Mouse (Mus musculus) layer of hippocampus, postnatal 10 days (tissue): Measurements from ENCODE around the gene Uck2. TPM values are rescaled to one million over a fixed set of nuclear protein-coding genes. Genes with fewer than 3 reads are reported as not detected.

Experiments
- DNase-seq, 2 experiments: peaks; one replicate each; pipeline ENCODE4 v3.0.0; 2021; ENCODE audit warnings: low spot score in 2 of 2
- long read RNA-seq: library from polyadenylated mRNA; stranded (forward); transcript quantifications from one replicate; pipeline ENCODE4 v2.0.0, GENCODE M21; 2023
- total RNA-seq, 2 experiments: library from RNA; stranded (reverse); gene quantifications; 2 replicates each; pipeline ENCODE4 v1.2.3; 2021

The Uck2 gene
- total RNA-seq = 10 to 100 TPM; 69.5 to 69.9 TPM
- long read RNA-seq, full-length matches to known transcripts = 11 of 19 reads
- long read RNA-seq, partial matches to known transcripts = 2 of 19 reads
- long read RNA-seq, other reads (novel, unspliced or antisense) = 6 of 19 reads

DNA sequence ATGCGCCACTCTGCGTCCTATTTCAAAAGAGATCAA is at the start of gene Uck2:
TSS of gene Uck2 (minus strand) at position 1 of the 36 bp plus-strand sequence.
- no peak for DNase-seq

DNA sequence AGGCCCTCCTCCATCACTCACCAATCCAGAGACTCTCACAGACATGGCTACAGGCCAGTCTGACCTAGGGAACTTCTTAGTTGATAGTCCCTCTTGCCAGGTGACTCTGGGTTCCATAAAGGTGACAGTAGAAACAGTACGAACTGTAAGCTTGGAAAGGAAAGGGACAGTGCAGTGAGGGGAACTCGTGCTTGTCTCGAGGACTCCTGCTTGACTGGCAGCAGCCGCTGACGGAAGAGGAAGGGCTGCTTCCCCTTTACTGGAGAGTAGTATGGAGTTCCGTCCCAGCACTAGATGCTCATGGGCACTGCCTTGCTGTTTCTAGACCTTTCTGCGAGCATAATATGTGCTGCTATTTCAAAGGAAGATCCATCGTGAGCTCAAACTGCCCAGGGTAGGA is 46.0 kb upstream of the Uck2 start:
- no peak for DNase-seq

DNA sequence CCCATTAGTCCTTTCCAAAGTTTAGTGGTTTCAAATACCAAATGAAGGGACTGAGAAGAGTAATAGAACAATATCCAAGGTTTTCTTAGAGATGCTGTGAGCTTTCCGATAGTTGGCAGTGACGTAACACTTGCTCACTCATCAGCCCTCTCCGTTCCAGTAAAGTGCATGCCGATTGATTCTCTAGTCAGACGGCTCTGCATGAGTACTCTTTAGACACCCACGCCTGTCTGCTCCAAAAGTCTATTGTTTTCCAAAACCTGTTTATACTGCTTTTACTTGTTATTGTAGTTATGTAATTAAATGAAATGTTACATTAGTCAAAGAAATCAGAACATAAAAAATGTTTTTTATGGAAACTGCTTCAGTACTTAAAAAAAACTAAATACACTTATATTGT is 43.7 kb upstream of the Uck2 start:
- no peak for DNase-seq

DNA sequence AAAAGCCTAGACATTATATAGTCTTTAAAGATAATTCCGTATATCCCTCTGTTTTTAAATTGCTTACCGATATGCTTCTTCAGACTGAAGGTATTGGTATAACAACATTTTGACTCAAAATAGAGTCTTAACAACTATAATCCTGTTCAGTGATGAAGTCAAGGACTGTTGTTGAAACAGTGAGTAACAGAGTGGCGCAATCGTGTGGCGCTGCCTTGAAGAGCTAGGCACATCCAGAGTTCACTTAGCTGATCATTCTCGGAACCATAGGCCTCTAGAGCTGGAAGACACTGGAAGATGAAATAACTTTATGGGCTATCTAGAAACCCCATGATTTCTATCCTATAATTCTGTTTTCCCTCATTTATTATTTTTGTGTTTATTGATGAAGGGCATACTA is 36.6 kb upstream of the Uck2 start:
- no peak for DNase-seq

DNA sequence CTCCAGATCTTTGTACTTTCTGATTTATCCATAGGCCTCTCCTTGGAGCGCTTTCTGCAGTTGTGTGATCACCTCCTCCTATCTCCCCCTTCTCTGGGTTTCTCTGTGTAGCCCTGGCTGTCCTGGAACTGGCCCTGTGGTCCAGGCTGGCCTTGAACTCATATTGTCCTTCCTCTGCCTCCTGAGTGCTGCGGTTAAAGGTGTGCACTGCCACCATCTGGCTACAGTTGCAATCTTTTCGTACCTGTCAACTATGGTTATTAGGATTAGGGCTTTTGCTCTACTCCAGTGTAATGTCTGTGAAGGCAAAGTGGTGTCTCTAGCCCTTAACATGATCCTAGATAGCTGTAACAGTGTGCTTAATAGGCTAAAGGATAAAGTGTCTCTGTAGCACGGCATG is 28.1 kb upstream of the Uck2 start:
- no peak for DNase-seq

DNA sequence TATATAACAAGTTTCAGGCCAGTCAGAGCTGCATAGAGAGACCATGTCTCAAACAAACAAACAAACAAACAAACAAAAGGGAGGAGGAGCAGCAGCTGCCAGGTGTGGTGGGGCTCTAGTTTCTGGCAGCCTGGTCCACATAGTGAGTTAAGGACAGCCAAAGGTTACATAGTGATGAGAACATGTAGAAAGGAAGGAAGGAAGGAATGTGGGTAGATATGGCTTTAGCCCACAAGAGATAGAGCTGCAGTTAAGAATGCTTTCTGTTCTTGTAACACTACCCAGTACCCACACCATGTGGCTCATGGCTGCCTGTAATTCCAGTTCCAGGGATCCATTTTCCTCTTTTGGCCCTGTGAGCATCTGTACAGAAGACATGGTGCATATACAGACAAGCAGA is 27.2 kb upstream of the Uck2 start:
- DNase-seq = no peak

DNA sequence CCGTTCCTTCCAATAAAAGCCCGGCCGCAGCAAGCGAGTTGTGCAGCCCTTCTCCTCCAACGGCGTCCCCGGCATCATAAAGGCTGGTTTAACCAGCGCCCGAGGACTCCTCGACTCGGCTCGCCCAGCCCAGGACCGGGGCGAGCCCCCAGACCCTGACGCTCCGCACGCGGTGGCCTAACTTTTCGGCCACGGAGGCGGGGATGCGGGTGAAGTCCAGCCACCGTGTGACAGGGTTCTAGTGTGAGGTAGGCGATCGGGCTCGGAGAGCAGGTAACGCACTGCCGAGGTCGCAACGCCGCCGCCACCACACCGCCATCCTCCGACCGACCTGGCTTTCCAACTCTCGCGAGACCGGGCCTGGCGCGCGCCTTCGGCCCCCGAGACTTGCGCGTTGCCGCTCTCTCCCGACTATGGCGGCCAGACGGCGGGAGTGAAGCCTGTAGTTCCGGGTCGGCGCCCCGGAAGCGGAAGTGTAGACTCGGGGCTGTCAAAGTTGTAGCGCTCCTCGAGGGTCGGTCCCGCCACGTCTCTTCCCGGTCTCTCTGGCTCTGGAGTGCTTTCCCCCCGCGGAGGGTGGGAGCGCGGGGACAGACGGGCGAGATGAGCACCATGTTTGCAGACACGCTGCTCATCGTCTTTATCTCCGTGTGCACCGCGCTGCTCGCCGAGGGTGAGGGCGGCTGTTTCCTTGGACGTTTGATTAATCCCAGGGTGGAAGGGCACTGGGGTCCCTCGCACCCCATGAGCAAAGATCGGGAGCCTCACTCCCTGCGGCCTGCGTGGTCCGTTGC is 23.3 kb upstream of the Uck2 start, which contains the start of gene Tmco1:
TSS of gene Tmco1 (plus strand) at position 118 of the 794 bp plus-strand sequence.
- DNase-seq = peak; percentile 98 to 99

DNA sequence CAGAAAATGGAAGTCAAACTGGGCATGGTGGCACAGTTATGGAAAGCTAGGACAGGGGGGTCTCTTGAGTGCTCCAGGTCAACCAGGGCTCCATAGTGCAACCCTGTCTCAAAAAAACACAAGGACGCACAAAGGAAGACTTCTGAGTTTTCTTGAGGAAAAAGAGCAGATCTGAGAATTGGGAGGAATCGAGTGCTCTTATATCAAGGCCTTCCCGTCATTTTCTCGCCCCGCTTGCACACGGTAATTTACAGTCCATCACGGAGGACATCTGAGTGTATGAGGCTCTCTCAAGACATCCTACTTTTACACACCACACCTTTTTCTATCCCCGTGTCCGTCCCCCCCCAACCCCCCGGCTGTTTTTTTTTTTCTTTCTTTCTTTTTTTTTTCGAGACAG is 22.6 kb upstream of the Uck2 start:
- no peak for DNase-seq

DNA sequence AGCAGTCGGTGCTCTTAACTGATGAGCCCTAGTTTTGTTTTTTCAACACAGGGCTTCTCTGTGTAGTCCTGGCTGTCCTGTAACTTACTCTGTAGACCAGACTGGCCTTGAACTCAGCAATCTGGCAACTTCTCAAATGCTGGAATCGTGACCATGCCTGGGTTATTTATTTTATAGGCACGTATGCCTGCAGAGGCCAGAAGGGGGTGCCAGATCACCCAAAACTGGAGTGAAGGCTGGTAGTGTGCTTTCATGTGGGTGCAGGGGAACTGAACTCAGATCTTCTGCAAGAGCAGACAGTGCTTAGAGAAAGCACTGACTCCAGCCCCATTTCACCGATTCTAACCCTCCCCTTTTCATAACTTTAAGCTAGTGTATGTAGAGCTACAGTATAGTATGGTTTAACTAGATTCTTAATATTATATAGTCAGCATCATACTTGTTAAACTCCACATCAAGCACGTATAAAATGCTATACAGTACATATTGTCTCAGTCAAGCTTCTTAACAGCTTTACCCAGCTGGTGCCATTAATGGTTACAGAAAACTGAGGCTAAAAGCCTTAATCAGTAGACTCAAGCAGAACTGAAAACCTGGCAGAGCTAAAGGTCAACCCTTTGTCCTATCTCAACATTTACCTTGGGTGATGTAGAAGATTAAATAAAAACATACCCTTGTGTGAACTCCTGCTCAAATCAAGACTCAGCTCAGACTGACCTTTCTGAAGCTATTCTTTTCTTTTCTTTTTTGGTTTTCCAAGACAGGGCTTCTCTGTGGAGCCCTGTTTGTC is 21.5 kb upstream of the Uck2 start:
- DNase-seq = peak; percentile 31 to 44

DNA sequence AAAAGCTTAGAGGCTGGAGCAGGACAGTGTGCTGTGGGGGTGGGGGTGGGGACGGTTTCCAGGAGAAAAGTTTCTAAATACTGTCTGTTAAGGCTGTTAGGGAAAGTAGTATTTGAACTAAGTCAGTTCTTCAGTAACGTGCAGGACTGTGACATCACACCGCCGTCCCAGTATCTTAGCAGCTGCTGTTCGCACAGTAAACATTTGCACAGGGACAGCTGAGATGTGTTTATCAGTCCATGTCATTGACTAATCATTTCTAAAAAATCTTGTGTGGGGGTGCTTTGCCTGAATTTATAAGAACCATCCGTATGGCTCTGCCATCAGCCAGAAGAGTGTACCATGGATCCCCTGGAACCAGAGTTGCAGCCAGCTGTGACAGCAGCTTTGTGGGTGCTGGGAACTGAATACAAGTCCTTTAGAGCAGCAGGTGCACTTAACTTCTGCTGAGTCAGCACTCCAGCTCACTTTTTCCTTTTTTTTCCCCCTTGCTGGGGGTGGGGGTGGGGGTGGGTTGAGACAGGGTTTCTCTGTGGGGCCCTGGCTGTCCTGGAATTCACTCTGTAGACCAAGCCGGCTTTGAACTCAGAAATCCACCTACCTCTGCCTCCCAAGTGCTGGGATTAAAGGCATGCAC is 20.5 kb upstream of the Uck2 start:
- DNase-seq = no peak

DNA sequence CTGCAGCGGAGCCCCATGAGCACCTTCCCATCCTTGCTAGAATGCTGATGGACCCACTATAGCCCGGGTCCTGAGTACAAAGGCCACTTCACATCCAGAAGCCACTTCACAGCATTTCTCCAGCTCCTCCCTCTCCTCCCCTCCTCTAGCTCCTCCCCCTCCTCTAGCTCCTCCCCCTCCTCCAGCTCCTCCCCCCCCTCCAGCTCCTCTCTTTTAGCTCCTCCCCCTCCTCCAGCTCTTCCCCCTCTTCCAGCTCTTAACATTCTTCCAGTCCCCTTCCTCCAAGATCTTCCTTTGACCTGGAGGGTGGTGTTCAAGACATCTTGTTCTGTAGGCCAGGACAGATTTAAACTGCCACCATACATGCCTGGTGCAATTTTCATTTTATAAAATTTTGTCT is 15.0 kb upstream of the Uck2 start:
- DNase-seq = no peak

DNA sequence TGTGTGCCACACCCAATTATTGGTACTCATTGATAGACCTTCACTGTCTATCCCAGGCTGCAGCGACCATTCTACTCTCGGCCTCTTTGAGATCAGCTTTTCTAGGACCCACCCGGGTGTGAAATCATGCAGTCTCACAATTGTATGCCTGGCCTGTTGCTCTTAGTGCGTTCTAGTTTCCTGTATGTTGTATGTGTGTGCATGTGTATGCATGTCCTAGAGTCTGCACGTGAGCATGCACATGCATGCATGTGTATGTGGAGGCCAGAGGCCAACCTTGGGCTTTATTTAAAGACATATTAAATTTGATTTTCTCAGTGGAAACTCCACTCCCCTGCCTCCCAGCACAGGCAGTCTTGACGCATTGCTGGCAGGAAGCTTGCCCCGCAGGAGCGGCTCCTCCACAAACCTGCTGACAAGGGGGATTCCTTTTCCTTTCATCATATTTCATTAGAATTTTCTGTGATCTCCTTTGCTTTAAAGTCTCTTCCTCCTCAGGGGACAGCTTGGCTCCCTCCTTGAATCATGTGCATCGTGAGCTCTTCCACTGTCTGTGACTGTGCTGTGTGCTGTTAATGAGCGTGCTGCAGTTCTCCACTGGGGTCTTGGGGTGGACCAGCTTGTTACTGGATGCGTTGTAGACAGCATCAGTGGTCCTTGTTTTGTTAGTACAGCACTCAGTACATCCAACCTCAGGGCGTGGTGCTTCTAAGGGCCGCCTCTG is 10.7 kb upstream of the Uck2 start:
- DNase-seq = no peak

DNA sequence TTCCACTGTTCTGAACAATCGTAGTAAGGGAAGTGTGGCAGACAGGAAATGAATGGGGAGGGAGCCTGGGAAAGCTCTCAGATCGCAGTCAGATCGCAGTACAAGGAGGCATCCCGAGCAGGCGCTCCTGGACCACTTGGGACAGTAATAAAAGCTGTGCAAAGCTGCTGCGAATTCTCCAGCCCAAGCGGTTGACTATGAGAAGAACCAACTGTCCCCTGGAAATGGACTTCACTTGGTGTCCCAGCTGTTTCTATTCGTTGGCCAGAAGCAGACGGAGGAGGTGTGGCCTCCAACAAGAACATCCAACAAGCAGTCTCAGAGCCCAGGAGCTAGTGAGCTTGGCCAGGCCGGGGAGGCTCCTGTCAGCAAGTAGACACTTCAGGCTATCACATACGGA is 7.3 kb upstream of the Uck2 start:
- DNase-seq = no peak

DNA sequence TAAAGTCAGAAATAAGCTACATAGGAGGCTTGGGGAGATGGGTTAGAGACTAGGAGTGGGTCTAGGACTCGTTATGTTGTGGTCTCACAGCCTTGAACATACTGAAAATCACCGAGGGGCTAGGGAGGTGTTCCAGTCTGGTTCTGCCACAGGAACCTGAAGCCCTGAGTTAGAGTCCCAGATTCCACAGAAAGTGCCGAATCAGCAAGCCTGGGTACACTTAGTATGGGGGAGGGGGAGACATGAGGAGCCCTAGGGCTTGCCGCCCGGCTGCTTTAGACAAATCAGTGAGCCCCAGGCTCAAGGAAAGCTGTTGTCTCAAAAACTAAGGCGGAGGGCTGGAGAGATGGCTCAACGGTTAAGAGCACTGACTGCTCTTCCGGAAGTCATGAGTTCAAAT is 6.5 kb upstream of the Uck2 start:
- no peak for DNase-seq

DNA sequence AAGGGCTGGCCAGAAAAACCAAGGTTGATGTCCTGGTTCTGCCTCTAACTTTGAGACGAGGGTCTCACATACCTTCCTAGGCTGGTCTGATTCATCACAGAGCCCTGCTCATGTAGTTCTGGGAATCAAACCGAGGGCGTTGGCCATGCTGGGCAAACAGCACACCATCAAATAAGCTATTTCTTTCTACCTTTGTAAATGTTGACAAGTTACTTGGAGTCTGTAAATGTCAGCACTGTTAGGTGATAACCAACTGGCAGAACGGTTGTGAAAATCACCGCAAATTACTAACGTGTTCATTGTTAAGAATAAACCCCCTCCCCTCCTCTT is 5.1 kb upstream of the Uck2 start:
- no peak for DNase-seq

DNA sequence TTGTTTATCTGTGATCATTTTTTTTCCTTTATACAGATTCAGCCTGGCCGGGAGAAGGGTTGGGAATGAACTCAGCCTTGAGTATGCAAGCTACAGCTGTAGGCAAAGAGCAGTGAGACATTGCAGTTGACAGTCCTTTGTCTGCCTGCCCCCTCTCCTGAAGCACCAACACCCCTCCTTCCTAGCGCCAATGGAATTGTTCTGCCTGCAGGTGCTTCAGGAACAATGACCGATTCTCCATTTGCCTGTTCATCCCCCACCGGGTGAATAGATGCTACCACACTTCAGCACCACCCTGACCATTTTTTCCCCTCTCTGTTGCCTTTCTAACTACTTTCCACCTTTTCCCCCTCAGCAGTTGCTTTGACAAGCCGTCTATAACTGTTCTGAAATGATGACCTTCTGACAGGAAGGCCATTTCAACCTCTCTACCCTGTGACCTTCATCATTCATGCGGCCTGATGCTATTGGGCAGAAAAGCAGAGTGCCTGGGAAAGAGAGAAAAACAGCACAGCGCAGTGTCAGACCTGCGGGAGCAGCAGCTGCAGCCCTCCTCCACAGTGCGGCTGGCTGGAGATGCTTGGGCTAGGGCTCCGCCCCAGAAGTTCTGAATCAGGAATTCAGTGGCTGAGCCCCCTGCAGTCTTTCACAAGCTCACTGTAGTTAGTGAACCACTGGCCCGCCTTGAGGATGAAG is 4.6 kb upstream of the Uck2 start:
- no peak for DNase-seq

DNA sequence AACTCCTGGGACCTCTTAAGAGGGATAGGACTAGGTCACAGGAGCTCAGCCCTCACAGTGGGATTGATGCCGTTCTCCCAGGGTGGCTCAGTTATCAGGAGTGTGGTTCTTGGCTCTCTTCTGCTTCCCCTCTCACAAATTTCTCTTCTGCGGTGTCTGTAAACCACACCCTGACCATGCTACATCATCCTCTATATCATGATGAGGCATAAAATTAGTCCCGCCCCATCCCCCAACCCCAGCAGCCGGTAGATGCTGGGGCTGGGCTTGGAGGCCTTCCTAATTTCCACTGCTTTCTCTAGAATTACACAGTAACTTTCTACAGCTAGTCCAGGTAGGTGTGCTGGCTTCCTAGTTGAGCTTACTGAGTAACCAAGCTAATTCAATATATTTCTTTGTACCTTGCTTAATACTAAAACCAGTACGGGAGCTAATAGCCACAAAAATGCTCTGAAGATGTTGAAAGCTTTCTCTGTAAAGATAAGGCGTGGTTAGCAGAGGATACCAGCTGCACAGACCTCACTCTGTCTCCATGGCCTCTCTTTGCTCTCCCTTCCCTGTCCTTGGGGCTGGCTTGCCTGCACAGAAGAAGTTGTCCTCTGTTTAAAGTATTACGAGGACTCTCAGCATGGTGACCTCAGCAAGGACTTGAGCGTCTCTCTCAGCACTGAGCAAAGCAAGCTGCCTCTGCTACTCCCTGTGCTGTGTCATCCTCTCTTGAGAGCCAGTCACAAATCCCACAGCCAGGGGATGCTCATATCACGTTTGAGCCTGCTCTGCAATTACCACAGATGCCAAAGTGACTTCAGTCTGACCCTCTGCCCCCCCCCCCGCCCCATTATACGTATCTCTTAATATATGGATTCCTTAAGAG is 3.8 kb upstream of the Uck2 start:
- no peak for DNase-seq

DNA sequence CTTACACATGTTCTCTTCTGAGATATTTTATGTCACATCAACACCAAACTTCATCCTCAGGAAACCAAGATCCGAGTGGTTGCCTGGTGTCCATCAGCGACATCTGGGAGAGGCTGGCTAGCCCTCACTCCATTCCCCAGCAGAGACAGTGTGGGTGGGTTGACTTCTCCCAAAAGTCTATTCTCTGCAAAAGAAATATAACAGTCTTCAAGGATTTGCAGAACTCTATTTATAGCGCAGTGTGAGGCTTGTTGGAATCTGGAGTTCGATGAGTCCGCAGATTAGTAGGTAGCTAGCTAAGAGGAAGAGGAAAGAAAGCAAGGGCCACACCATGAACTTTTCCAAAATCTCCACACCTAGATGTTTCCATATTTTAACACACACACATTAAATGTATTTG is 2.0 kb upstream of the Uck2 start:
- DNase-seq = no peak

DNA sequence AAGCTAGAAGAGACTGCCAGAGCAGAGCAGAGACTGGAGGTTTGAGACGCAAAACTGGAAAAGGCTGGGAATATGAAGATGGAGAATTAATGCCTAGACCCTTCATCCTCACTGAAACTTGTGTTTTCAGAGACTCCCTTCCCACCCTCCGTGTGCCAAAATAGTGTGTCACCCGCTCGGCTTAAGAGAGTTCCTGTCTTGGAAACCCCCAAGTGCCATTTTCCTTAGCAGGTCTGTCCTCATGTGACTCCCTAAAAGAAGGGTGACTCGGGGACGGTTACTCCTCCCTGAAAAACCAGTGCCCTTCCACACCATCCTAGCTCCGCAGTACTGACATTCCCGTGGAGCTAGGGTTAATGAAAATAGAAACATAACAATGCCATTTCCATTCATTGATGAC is 236 bp upstream of the Uck2 start:
- no peak for DNase-seq

DNA sequence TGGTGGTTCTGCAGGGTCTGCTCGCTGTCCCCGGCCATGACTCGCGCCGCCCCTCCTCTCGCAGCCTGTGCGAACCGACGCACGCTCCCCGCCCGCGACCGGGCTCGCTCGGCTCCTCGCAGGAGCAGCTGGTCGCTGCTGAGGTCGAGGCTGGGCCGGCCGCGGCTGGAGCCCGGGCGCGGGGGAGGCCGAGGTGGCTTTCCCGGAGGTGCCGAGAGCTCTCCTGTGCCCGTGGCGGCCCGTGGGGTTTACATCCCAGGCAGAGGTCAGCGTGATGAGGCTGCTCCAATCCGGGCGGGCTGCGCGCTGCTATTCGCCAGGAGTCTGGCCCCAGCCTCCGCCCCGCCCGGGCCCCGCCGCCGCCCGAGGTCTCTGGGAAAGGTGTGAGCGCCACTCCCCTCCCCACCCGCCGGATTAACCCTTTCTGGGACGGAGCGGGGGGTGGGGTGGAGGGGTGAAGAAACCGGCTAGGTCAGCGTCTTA is 242 bp downstream of the Uck2 start:
- peak; percentile 77 to 83 for DNase-seq
